ENCODE assay signal across 16 mouse cellular contexts in genomic region chr6:103345195-103345594, GRCm38 (mm10).
DNase-seq lines count a peak whose midpoint lies in the region; ATAC-seq and TF ChIP-seq lines count a peak whose summit lies in the region.
"Had no signal": no experiment of that assay in that cellular context is flagged by ENCODE, and none has a peak within 500 bp of the region (broad histone marks: within the 10 kb centered on the region; RNA-seq: fewer than 3 reads in every experiment).

No protein-coding gene starts in this region.

- no peak overlapping the region for H3K4me2 ChIP-seq in intestine, embryonic 14.5 days (ENCODE audit: low read length)
- no peak overlapping the region for H3K4me2 ChIP-seq in intestine, postnatal 0 days (replicated peaks; ENCODE audit: low read depth)
- H3K4me2 ChIP-seq in intestine, embryonic 15.5 days (replicated peaks): no peak overlapping the region
- no peak overlapping the region for H3K4me2 ChIP-seq in stomach, postnatal 0 days (replicated peaks; ENCODE audit: low read depth)
- H3K4me2 ChIP-seq in liver, embryonic 11.5 days: no peak overlapping the region
- H3K4me2 ChIP-seq: limb, embryonic 15.5 days had no signal

- no peaks in the 10 kb centered on the region for H3K27me3 ChIP-seq in intestine, embryonic 14.5 days (replicated peaks; ENCODE audit: control insufficient read depth, insufficient read depth, low read length)
- no peaks in the 10 kb centered on the region for H3K27me3 ChIP-seq in intestine, postnatal 0 days (replicated peaks; ENCODE audit: control insufficient read depth, insufficient read depth, low read length)
- H3K27me3 ChIP-seq in intestine, embryonic 15.5 days (replicated peaks): no peaks in the 10 kb centered on the region
- H3K27me3 ChIP-seq in stomach, postnatal 0 days (ENCODE audit: control insufficient read depth, insufficient read depth, low read length): no peaks in the 10 kb centered on the region
- H3K27me3 ChIP-seq in liver, embryonic 11.5 days (replicated peaks; ENCODE audit: control insufficient read depth, insufficient read depth, low read length): no peaks in the 10 kb centered on the region
- H3K27me3 ChIP-seq: limb, embryonic 15.5 days; megakaryocyte, embryonic 14.5 days had no signal

- no peaks in the 10 kb centered on the region for H3K4me1 ChIP-seq in intestine, embryonic 14.5 days (replicated peaks; ENCODE audit: control insufficient read depth, insufficient read depth, low read length)
- no peaks in the 10 kb centered on the region for H3K4me1 ChIP-seq in intestine, postnatal 0 days (replicated peaks; ENCODE audit: control insufficient read depth, insufficient read depth, low read length)
- H3K4me1 ChIP-seq in intestine, embryonic 15.5 days (replicated peaks): no peaks in the 10 kb centered on the region
- H3K4me1 ChIP-seq in stomach, postnatal 0 days (replicated peaks; ENCODE audit: control insufficient read depth, insufficient read depth): no peaks in the 10 kb centered on the region
- no peaks in the 10 kb centered on the region for H3K4me1 ChIP-seq in liver, embryonic 11.5 days (replicated peaks; ENCODE audit: control insufficient read depth, insufficient read depth, low read length)
- H3K4me1 ChIP-seq: limb, embryonic 15.5 days had no signal

- H3K36me3 ChIP-seq in intestine, embryonic 14.5 days (ENCODE audit: control insufficient read depth, insufficient read depth, low read length): no peaks in the 10 kb centered on the region
- no peaks in the 10 kb centered on the region for H3K36me3 ChIP-seq in intestine, postnatal 0 days (ENCODE audit: control insufficient read depth, insufficient read depth)
- H3K36me3 ChIP-seq in intestine, embryonic 15.5 days: no peaks in the 10 kb centered on the region
- no peaks in the 10 kb centered on the region for H3K36me3 ChIP-seq in stomach, postnatal 0 days (ENCODE audit: control insufficient read depth, insufficient read depth, low read length)
- H3K36me3 ChIP-seq in liver, embryonic 11.5 days (ENCODE audit: control insufficient read depth, insufficient read depth, low read length): no peaks in the 10 kb centered on the region
- H3K36me3 ChIP-seq: limb, embryonic 15.5 days had no signal

- H3K9ac ChIP-seq in intestine, embryonic 14.5 days (ENCODE audit: low read length): no peak overlapping the region
- no peak overlapping the region for H3K9ac ChIP-seq in intestine, postnatal 0 days (ENCODE audit: low read depth, low read length)
- H3K9ac ChIP-seq in intestine, embryonic 15.5 days: no peak overlapping the region
- H3K9ac ChIP-seq in stomach, postnatal 0 days (ENCODE audit: low read length): no peak overlapping the region
- no peak overlapping the region for H3K9ac ChIP-seq in liver, embryonic 11.5 days (ENCODE audit: low read depth, low read length)
- H3K9ac ChIP-seq: forebrain, postnatal 0 days; limb, embryonic 15.5 days; liver, postnatal 0 days had no signal

- 0 out of 2 replicates have a peak, but pooled peaks have one; percentile 27 for ATAC-seq in intestine, embryonic 14.5 days (replicated peaks; ENCODE audit: low FRiP score, low TSS enrichment, low read depth)
- no peak for ATAC-seq in intestine, postnatal 0 days
- ATAC-seq in intestine, embryonic 15.5 days: peak; percentile 63; the same call in 1 of the 2 replicates
- peak; percentile 97 for ATAC-seq in stomach, postnatal 0 days (ENCODE audit: low FRiP score, low TSS enrichment)
- no peak for ATAC-seq in liver, embryonic 11.5 days (replicated peaks; ENCODE audit: low FRiP score)
- ATAC-seq: forebrain, postnatal 0 days; liver, postnatal 0 days; midbrain, embryonic 16.5 days had no signal

- H3K27ac ChIP-seq in intestine, embryonic 14.5 days (ENCODE audit: low read depth): no peak overlapping the region
- no peak overlapping the region for H3K27ac ChIP-seq in intestine, postnatal 0 days (ENCODE audit: low read depth, low read length)
- H3K27ac ChIP-seq in intestine, embryonic 15.5 days: no peak overlapping the region
- peak overlapping the region; percentile 53; the same call in 1 of the 2 replicates for H3K27ac ChIP-seq in stomach, postnatal 0 days (replicated peaks)
- H3K27ac ChIP-seq in liver, embryonic 11.5 days (ENCODE audit: low read depth, low read length): no peak overlapping the region
- H3K27ac ChIP-seq: limb, embryonic 15.5 days had no signal

- no peak for DNase-seq in intestine, embryonic 14.5 days (ENCODE audit: low spot score)
- peak; percentile 21 for DNase-seq in urinary bladder, postnatal 14 days (ENCODE audit: low spot score)
- DNase-seq in urinary bladder, postnatal 36 days (ENCODE audit: low spot score in 2 of 2): no peak
- DNase-seq in stomach, postnatal 0 days (ENCODE audit: low spot score): peak; percentile 30
- DNase-seq in liver, embryonic 11.5 days (ENCODE audit: low spot score): no peak
- no peak for DNase-seq in right cerebral cortex, postnatal 25 days
- DNase-seq: forebrain, postnatal 0 days; kidney, adult 18-20 months; liver, postnatal 0 days; right cerebral cortex, adult 18-20 months; spleen, adult 18-20 months had no signal

- no peaks in the 10 kb centered on the region for H3K9me3 ChIP-seq in intestine, embryonic 14.5 days (ENCODE audit: control insufficient read depth, low read length)
- no peaks in the 10 kb centered on the region for H3K9me3 ChIP-seq in intestine, postnatal 0 days (ENCODE audit: control insufficient read depth)
- H3K9me3 ChIP-seq in intestine, embryonic 15.5 days: no peaks in the 10 kb centered on the region
- H3K9me3 ChIP-seq in stomach, postnatal 0 days (ENCODE audit: control insufficient read depth, low read length): no peaks in the 10 kb centered on the region
- no peaks in the 10 kb centered on the region for H3K9me3 ChIP-seq in liver, embryonic 11.5 days (ENCODE audit: control insufficient read depth, low read length)
- H3K9me3 ChIP-seq: limb, embryonic 15.5 days; megakaryocyte, embryonic 14.5 days had no signal

- peak; percentile 66 for TF ChIP-seq EP300 in stomach, postnatal 0 days (optimal IDR thresholded peaks at IDR 0.05)

- TF ChIP-seq CTCF in intestine, postnatal 0 days (IDR thresholded peaks at IDR 0.05; ENCODE audit: low read depth): no peak
- TF ChIP-seq CTCF in stomach, postnatal 0 days (IDR thresholded peaks at IDR 0.05; ENCODE audit: low read depth): peak; percentile 39

- H3K4me3 ChIP-seq in intestine, embryonic 14.5 days (ENCODE audit: low read depth, low read length): no peak overlapping the region
- no peak overlapping the region for H3K4me3 ChIP-seq in intestine, postnatal 0 days (ENCODE audit: low read depth, low read length)
- no peak overlapping the region for H3K4me3 ChIP-seq in intestine, embryonic 15.5 days (replicated peaks)
- no peak overlapping the region for H3K4me3 ChIP-seq in stomach, postnatal 0 days (ENCODE audit: low read depth, low read length)
- no peak overlapping the region for H3K4me3 ChIP-seq in liver, embryonic 11.5 days (ENCODE audit: low read depth, low read length)
- H3K4me3 ChIP-seq: limb, embryonic 15.5 days; megakaryocyte, embryonic 14.5 days had no signal

- WGBS in intestine, embryonic 14.5 days: 61% methylated on average over 3 of the region's 3 CpGs
- WGBS in intestine, postnatal 0 days: 37% methylated on average over 3 of the region's 3 CpGs
- 63% methylated on average over 3 of the region's 3 CpGs for WGBS in intestine, embryonic 15.5 days
- 26% methylated on average over 3 of the region's 3 CpGs for WGBS in stomach, postnatal 0 days
- 77% methylated on average over 3 of the region's 3 CpGs for WGBS in liver, embryonic 11.5 days

Comparison
In these comparisons a context has a peak if more than half of its experiments do, and no peak if none do; other contexts are left out.
1. ATAC-seq: peak in intestine, embryonic 14.5 days (single experiment), intestine, embryonic 15.5 days (single experiment) and stomach, postnatal 0 days (single experiment); none in intestine, postnatal 0 days (single experiment) and liver, embryonic 11.5 days (single experiment).
2. DNase-seq: peak in urinary bladder, postnatal 14 days (single experiment) and stomach, postnatal 0 days (single experiment); none in intestine, embryonic 14.5 days (single experiment), urinary bladder, postnatal 36 days (0 of 2), liver, embryonic 11.5 days (single experiment) and right cerebral cortex, postnatal 25 days (single experiment).